ENCODE assay signal across 9 mouse cellular contexts in genomic region chr19:5808955-5809711, GRCm38 (mm10). TPM values are rescaled to one million over a fixed set of nuclear protein-coding genes. Genes with fewer than 3 reads are reported as not detected.
DNase-seq lines count a peak whose midpoint lies in the region; ATAC-seq lines count a peak whose summit lies in the region.
"Had no signal": no experiment of that assay in that cellular context is flagged by ENCODE, and none has a peak within 500 bp of the region (broad histone marks: within the 10 kb centered on the region; RNA-seq: fewer than 3 reads in every experiment).

No protein-coding gene starts in this region.

- peak overlapping the region; percentile 86 for H3K27ac ChIP-seq in heart, embryonic 11.5 days (ENCODE audit: low read depth, low read length)
- H3K27ac ChIP-seq in neural tube, embryonic 11.5 days (ENCODE audit: low read depth, low read length), result 0 out of 2 replicates have a peak overlapping the region, but pooled peaks have one; percentile 10
- peak overlapping the region; percentile 89 for H3K27ac ChIP-seq in limb, embryonic 13.5 days

- H3K9me3 ChIP-seq in heart, embryonic 11.5 days (replicated peaks; ENCODE audit: control insufficient read depth, low read length), result no peaks in the 10 kb centered on the region
- H3K9me3 ChIP-seq in neural tube, embryonic 11.5 days (ENCODE audit: control insufficient read depth, low read length), result no peaks in the 10 kb centered on the region
- no peaks in the 10 kb centered on the region for H3K9me3 ChIP-seq in limb, embryonic 13.5 days
- H3K9me3 ChIP-seq: G1E had no signal

- peak overlapping the region; percentile 37 for H3K4me2 ChIP-seq in heart, embryonic 11.5 days
- no peak overlapping the region for H3K4me2 ChIP-seq in neural tube, embryonic 11.5 days (ENCODE audit: low read depth)
- no peak overlapping the region for H3K4me2 ChIP-seq in limb, embryonic 13.5 days (replicated peaks)

- intact Hi-C loops in heart, postnatal 36 days (cut with DNase I), result no loop called here

- peaks cover 77% of the 10 kb centered on the region for H3K4me1 ChIP-seq in heart, embryonic 11.5 days (ENCODE audit: control insufficient read depth, insufficient read depth, low read length)
- peaks cover 52% of the 10 kb centered on the region for H3K4me1 ChIP-seq in neural tube, embryonic 11.5 days (ENCODE audit: control insufficient read depth, insufficient read depth, low read length)
- H3K4me1 ChIP-seq in limb, embryonic 13.5 days, result peaks cover 80% of the 10 kb centered on the region

- no peak for DNase-seq in heart, postnatal 36 days
- DNase-seq in neural tube, embryonic 11.5 days (ENCODE audit: low spot score), result no peak
- DNase-seq in neural tube, embryonic 10.5 days (ENCODE audit: extremely low spot score, low spot score), result no peak
- peak; percentile 37 for DNase-seq in yolk sac, embryonic 10.5 days (ENCODE audit: low spot score)
- no peak for DNase-seq in cerebellum, postnatal 4 days (ENCODE audit: low spot score in 2 of 2)
- DNase-seq in right cerebral cortex, postnatal 14 days, result no peak

- no peak overlapping the region for H3K9ac ChIP-seq in heart, embryonic 11.5 days (ENCODE audit: low read depth, low read length)
- no peak overlapping the region for H3K9ac ChIP-seq in neural tube, embryonic 11.5 days (ENCODE audit: low read length)
- peak overlapping the region; percentile 50; the same call in 1 of the 2 replicates for H3K9ac ChIP-seq in limb, embryonic 13.5 days

- H3K4me3 ChIP-seq in heart, embryonic 11.5 days (ENCODE audit: low read depth, low read length), result no peak overlapping the region
- H3K4me3 ChIP-seq in neural tube, embryonic 11.5 days (ENCODE audit: low read depth, low read length), result no peak overlapping the region
- H3K4me3 ChIP-seq in limb, embryonic 13.5 days, result no peak overlapping the region

- H3K36me3 ChIP-seq in heart, embryonic 11.5 days (ENCODE audit: control insufficient read depth, insufficient read depth, low read length), result no peaks in the 10 kb centered on the region
- no peaks in the 10 kb centered on the region for H3K36me3 ChIP-seq in neural tube, embryonic 11.5 days (ENCODE audit: control insufficient read depth, insufficient read depth, low read length)
- no peaks in the 10 kb centered on the region for H3K36me3 ChIP-seq in limb, embryonic 13.5 days
- H3K36me3 ChIP-seq: G1E had no signal

- H3K27me3 ChIP-seq in heart, embryonic 11.5 days (ENCODE audit: control insufficient read depth, insufficient read depth, low read length), result no peaks in the 10 kb centered on the region
- H3K27me3 ChIP-seq in neural tube, embryonic 11.5 days (ENCODE audit: control insufficient read depth, insufficient read depth, low read length), result no peaks in the 10 kb centered on the region
- no peaks in the 10 kb centered on the region for H3K27me3 ChIP-seq in limb, embryonic 13.5 days

- WGBS in heart, embryonic 11.5 days (ENCODE audit: insufficient replicate concordance), result 72% methylated on average over 14 of the region's 14 CpGs
- 71% methylated on average over 14 of the region's 14 CpGs for WGBS in neural tube, embryonic 11.5 days
- WGBS in limb, embryonic 13.5 days, result 54% methylated on average over 14 of the region's 14 CpGs

- ATAC-seq in heart, embryonic 11.5 days (replicated peaks; ENCODE audit: insufficient number of reproducible peaks, low FRiP score, low TSS enrichment), result no peak
- ATAC-seq in neural tube, embryonic 11.5 days (ENCODE audit: insufficient read depth, low FRiP score, low TSS enrichment), result no peak
- ATAC-seq in limb, embryonic 13.5 days (ENCODE audit: low FRiP score, low read depth), result no peak

RNA-seq across cellular contexts. Expression of gene Scyl1, which starts 37.9 kb away (rescaled TPM):
- 54.8 and 59.4 TPM in 2 replicates for polyA plus RNA-seq in heart, embryonic 11.5 days (2014; fragmentation: Nextera tagmentation; extraction: Ambion mirVana)
- 10 to 100 TPM; 69.0 to 72.9 TPM for total RNA-seq in heart, postnatal 36 days (2021)
- 63.9 and 67.4 TPM in 2 replicates for polyA plus RNA-seq in neural tube, embryonic 11.5 days (2014; fragmentation: Nextera tagmentation; extraction: Ambion mirVana)
- polyA plus RNA-seq in limb, embryonic 13.5 days (2015; fragmentation: Nextera tagmentation; extraction: Ambion mirVana), result 76.9 and 82.7 TPM in 2 replicates

Comparison
In these comparisons a context has a peak if more than half of its experiments do, and no peak if none do; other contexts are left out.
1. H3K27ac ChIP-seq: peak in every context shown above with its lines; median percentile 89 in limb, embryonic 13.5 days; 86 in heart, embryonic 11.5 days; 10 in neural tube, embryonic 11.5 days.